Mouse (Mus musculus): ENCODE results near the gene Tnnt3. TPM values are rescaled to one million over a fixed set of nuclear protein-coding genes. Genes with fewer than 3 reads are reported as not detected.

The Tnnt3 gene
- polyA plus RNA-seq, 1 experiment, result 2.2 TPM

- no peak overlapping the region for H3K27ac ChIP-seq (ENCODE audit: control insufficient read depth, insufficient read depth, low read length)
- H3K27me3 ChIP-seq (ENCODE audit: control insufficient read depth, insufficient read depth, low read length), result no peaks in the 10 kb centered on the region
- DNase-seq, result no peak
- no peak overlapping the region for H3K4me3 ChIP-seq (ENCODE audit: control insufficient read depth, insufficient read depth, low read length)
- 93% methylated on average over 4 of the region's 4 CpGs for whole genome bisulfite sequencing
- no peaks in the 10 kb centered on the region for H3K36me3 ChIP-seq (ENCODE audit: control insufficient read depth, insufficient read depth, low read length)
- no peaks in the 10 kb centered on the region for H3K4me1 ChIP-seq (replicated peaks; ENCODE audit: control insufficient read depth, insufficient read depth, low read length)
- TF ChIP-seq CTCF (IDR thresholded peaks at IDR 0.05; ENCODE audit: borderline replicate concordance, control insufficient read depth, extremely low read depth, insufficient read depth, low read length, poor library complexity) (no peak), POLR2A (IDR thresholded peaks at IDR 0.05; ENCODE audit: control insufficient read depth, extremely low read depth, insufficient read depth, low read length, poor library complexity) (no peak)
Measured at GRCm38 (mm10) chr7:142520331-142520730, 21.7 kb downstream of the Tnnt3 start.

GRCm38 (mm10) chr7:142522352-142522751 lies 23.7 kb downstream of the Tnnt3 start:
- Histone ChIP-seq H3K27me3 (ENCODE audit: control insufficient read depth, insufficient read depth, low read length) (no peaks in the 10 kb centered on the region), H3K4me1 (replicated peaks; ENCODE audit: control insufficient read depth, insufficient read depth, low read length) (no peaks in the 10 kb centered on the region), H3K27ac (ENCODE audit: control insufficient read depth, insufficient read depth, low read length) (no peak overlapping the region), H3K36me3 (ENCODE audit: control insufficient read depth, insufficient read depth, low read length) (no peaks in the 10 kb centered on the region), H3K4me3 (ENCODE audit: control insufficient read depth, insufficient read depth, low read length) (no peak overlapping the region)
- no peak for DNase-seq
- TF ChIP-seq POLR2A (IDR thresholded peaks at IDR 0.05; ENCODE audit: control insufficient read depth, extremely low read depth, insufficient read depth, low read length, poor library complexity), result no peak
- no peak for TF ChIP-seq CTCF (IDR thresholded peaks at IDR 0.05; ENCODE audit: borderline replicate concordance, control insufficient read depth, extremely low read depth, insufficient read depth, low read length, poor library complexity)
- WGBS, result 51% methylated on average over 4 of the region's 4 CpGs

GRCm38 (mm10) chr7:142523200-142523990 lies 24.8 kb downstream of the Tnnt3 start:
- H3K27ac ChIP-seq (ENCODE audit: control insufficient read depth, insufficient read depth, low read length), result no peak overlapping the region
- TF ChIP-seq POLR2A (IDR thresholded peaks at IDR 0.05; ENCODE audit: control insufficient read depth, extremely low read depth, insufficient read depth, low read length, poor library complexity) (no peak), CTCF (IDR thresholded peaks at IDR 0.05; ENCODE audit: borderline replicate concordance, control insufficient read depth, extremely low read depth, insufficient read depth, low read length, poor library complexity) (no peak)
- no peak for DNase-seq
- H3K4me3 ChIP-seq (ENCODE audit: control insufficient read depth, insufficient read depth, low read length), result no peak overlapping the region
- H3K4me1 ChIP-seq (replicated peaks; ENCODE audit: control insufficient read depth, insufficient read depth, low read length), result no peaks in the 10 kb centered on the region
- 91% methylated on average over 17 of the region's 17 CpGs for WGBS
- H3K36me3 ChIP-seq (ENCODE audit: control insufficient read depth, insufficient read depth, low read length), result no peaks in the 10 kb centered on the region
- H3K27me3 ChIP-seq (ENCODE audit: control insufficient read depth, insufficient read depth, low read length), result no peaks in the 10 kb centered on the region

- Histone ChIP-seq H3K27me3 (ENCODE audit: control insufficient read depth, insufficient read depth, low read length) (no peaks in the 10 kb centered on the region), H3K27ac (ENCODE audit: control insufficient read depth, insufficient read depth, low read length) (no peak overlapping the region), H3K36me3 (ENCODE audit: control insufficient read depth, insufficient read depth, low read length) (no peaks in the 10 kb centered on the region), H3K4me3 (ENCODE audit: control insufficient read depth, insufficient read depth, low read length) (no peak overlapping the region), H3K4me1 (replicated peaks; ENCODE audit: control insufficient read depth, insufficient read depth, low read length) (no peaks in the 10 kb centered on the region)
- 81% methylated on average over 13 of the region's 13 CpGs for WGBS
- TF ChIP-seq POLR2A (IDR thresholded peaks at IDR 0.05; ENCODE audit: control insufficient read depth, extremely low read depth, insufficient read depth, low read length, poor library complexity), result no peak
- no peak for TF ChIP-seq CTCF (IDR thresholded peaks at IDR 0.05; ENCODE audit: borderline replicate concordance, control insufficient read depth, extremely low read depth, insufficient read depth, low read length, poor library complexity)
- DNase-seq, result no peak
Measured at GRCm38 (mm10) chr7:142525342-142526178, 26.9 kb downstream of the Tnnt3 start.

- Histone ChIP-seq H3K4me3 (ENCODE audit: control insufficient read depth, insufficient read depth, low read length) (no peak overlapping the region), H3K36me3 (ENCODE audit: control insufficient read depth, insufficient read depth, low read length) (no peaks in the 10 kb centered on the region), H3K27ac (ENCODE audit: control insufficient read depth, insufficient read depth, low read length) (no peak overlapping the region), H3K27me3 (ENCODE audit: control insufficient read depth, insufficient read depth, low read length) (no peaks in the 10 kb centered on the region), H3K4me1 (replicated peaks; ENCODE audit: control insufficient read depth, insufficient read depth, low read length) (peaks cover 14% of the 10 kb centered on the region)
- TF ChIP-seq POLR2A (IDR thresholded peaks at IDR 0.05; ENCODE audit: control insufficient read depth, extremely low read depth, insufficient read depth, low read length, poor library complexity), result no peak
- no peak for TF ChIP-seq CTCF (IDR thresholded peaks at IDR 0.05; ENCODE audit: borderline replicate concordance, control insufficient read depth, extremely low read depth, insufficient read depth, low read length, poor library complexity)
- DNase-seq, result no peak
- 90% methylated on average over 10 of the region's 10 CpGs for WGBS
Measured at GRCm38 (mm10) chr7:142529350-142529749, 30.7 kb downstream of the Tnnt3 start.

- TF ChIP-seq CTCF (IDR thresholded peaks at IDR 0.05; ENCODE audit: borderline replicate concordance, control insufficient read depth, extremely low read depth, insufficient read depth, low read length, poor library complexity) (no peak), POLR2A (IDR thresholded peaks at IDR 0.05; ENCODE audit: control insufficient read depth, extremely low read depth, insufficient read depth, low read length, poor library complexity) (no peak)
- Histone ChIP-seq H3K27ac (ENCODE audit: control insufficient read depth, insufficient read depth, low read length) (no peak overlapping the region), H3K27me3 (ENCODE audit: control insufficient read depth, insufficient read depth, low read length) (no peaks in the 10 kb centered on the region), H3K4me3 (ENCODE audit: control insufficient read depth, insufficient read depth, low read length) (no peak overlapping the region), H3K36me3 (ENCODE audit: control insufficient read depth, insufficient read depth, low read length) (no peaks in the 10 kb centered on the region), H3K4me1 (replicated peaks; ENCODE audit: control insufficient read depth, insufficient read depth, low read length) (peaks cover 14% of the 10 kb centered on the region)
- DNase-seq, result no peak
- 89% methylated on average over 4 of the region's 4 CpGs for WGBS
Measured at GRCm38 (mm10) chr7:142531973-142532521, 33.4 kb downstream of the Tnnt3 start.

All from thymus, adult 2 months (tissue).